In the genomic region with DNA sequence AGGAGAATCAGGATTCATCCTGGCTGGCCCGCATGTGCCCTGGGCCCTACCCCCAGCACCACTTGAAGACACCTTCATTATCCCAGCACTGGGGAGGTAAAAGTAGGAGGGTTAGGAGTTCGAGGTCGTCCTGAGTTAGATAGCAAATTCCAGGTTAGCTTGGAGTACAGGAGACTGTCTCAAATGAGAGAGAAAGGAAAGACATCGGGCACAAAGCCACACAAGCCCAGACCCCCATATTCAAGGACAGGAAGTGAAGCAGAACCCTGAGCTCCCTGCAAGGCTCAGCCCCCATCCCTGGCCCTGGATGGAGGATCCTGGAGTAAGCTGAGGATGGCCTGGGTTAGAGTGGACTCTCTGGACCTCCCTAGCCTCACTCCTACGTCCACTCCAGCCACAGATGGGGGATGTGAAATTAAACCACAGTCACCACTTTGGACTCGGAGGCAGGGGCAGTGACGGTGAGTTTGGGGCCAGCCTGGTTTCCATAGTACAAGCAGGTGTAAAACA, we compare ENCODE assay signal across 9 mouse cellular contexts. TPM values are rescaled to one million over a fixed set of nuclear protein-coding genes. Genes with fewer than 3 reads are reported as not detected.
DNase-seq lines count a peak whose midpoint lies in the region; ATAC-seq and TF ChIP-seq lines count a peak whose summit lies in the region.
"Had no signal": no experiment of that assay in that cellular context is flagged by ENCODE, and none has a peak within 500 bp of the region (broad histone marks: within the 10 kb centered on the region; RNA-seq: fewer than 3 reads in every experiment).

No protein-coding gene starts in this region.

- H3K27me3 ChIP-seq in kidney, postnatal 0 days (ENCODE audit: insufficient read depth, low read length) = no peaks in the 10 kb centered on the region
- H3K27me3 ChIP-seq in embryonic facial prominence, embryonic 12.5 days = no peaks in the 10 kb centered on the region
- no peaks in the 10 kb centered on the region for H3K27me3 ChIP-seq in intestine, embryonic 14.5 days (replicated peaks; ENCODE audit: control insufficient read depth, insufficient read depth, low read length)
- peaks cover 3% of the 10 kb centered on the region; the same call in 1 of the 2 replicates for H3K27me3 ChIP-seq in midbrain, postnatal 0 days (ENCODE audit: insufficient read depth, low read length)

- TF ChIP-seq CTCF in kidney, postnatal 0 days (IDR thresholded peaks at IDR 0.05; ENCODE audit: low read depth) = no peak
- TF ChIP-seq CTCF in midbrain, postnatal 0 days (IDR thresholded peaks at IDR 0.05) = no peak

- H3K4me2 ChIP-seq in kidney, postnatal 0 days (ENCODE audit: low read length) = peak overlapping the region; percentile 50
- peak overlapping the region; percentile 42 for H3K4me2 ChIP-seq in embryonic facial prominence, embryonic 12.5 days (replicated peaks)
- H3K4me2 ChIP-seq in intestine, embryonic 14.5 days (ENCODE audit: low read length) = peak overlapping the region; percentile 54
- H3K4me2 ChIP-seq in midbrain, postnatal 0 days (ENCODE audit: low read depth, low read length, poor library complexity, severe bottlenecking) = peak overlapping the region; percentile 81

- H3K36me3 ChIP-seq in kidney, postnatal 0 days (ENCODE audit: insufficient read depth, low read length) = no peaks in the 10 kb centered on the region
- no peaks in the 10 kb centered on the region for H3K36me3 ChIP-seq in embryonic facial prominence, embryonic 12.5 days
- H3K36me3 ChIP-seq in intestine, embryonic 14.5 days (ENCODE audit: control insufficient read depth, insufficient read depth, low read length) = no peaks in the 10 kb centered on the region
- no peaks in the 10 kb centered on the region for H3K36me3 ChIP-seq in midbrain, postnatal 0 days (ENCODE audit: insufficient read depth, low read length)

- H3K27ac ChIP-seq in kidney, postnatal 0 days = no peak overlapping the region
- H3K27ac ChIP-seq in embryonic facial prominence, embryonic 12.5 days = peak overlapping the region; percentile 63; the same call in 1 of the 2 replicates
- peak overlapping the region; percentile 27; the same call in 1 of the 2 replicates for H3K27ac ChIP-seq in intestine, embryonic 14.5 days (ENCODE audit: low read depth)
- H3K27ac ChIP-seq in midbrain, postnatal 0 days (ENCODE audit: low read depth, low read length) = no peak overlapping the region

- peak overlapping the region; percentile 9; the same call in 1 of the 2 replicates for H3K4me3 ChIP-seq in kidney, postnatal 0 days (replicated peaks; ENCODE audit: low read depth, low read length)
- no peak overlapping the region for H3K4me3 ChIP-seq in embryonic facial prominence, embryonic 12.5 days
- H3K4me3 ChIP-seq in intestine, embryonic 14.5 days (ENCODE audit: low read depth, low read length) = 0 out of 2 replicates have a peak overlapping the region, but pooled peaks have one; percentile 17
- no peak overlapping the region for H3K4me3 ChIP-seq in midbrain, postnatal 0 days (ENCODE audit: low read depth, low read length)

- no peak for ATAC-seq in kidney, postnatal 0 days (replicated peaks; ENCODE audit: low FRiP score, low read depth)
- ATAC-seq in embryonic facial prominence, embryonic 12.5 days (ENCODE audit: insufficient number of reproducible peaks, insufficient read depth, low FRiP score, low TSS enrichment) = 0 out of 2 replicates have a peak, but pooled peaks have one; percentile 17
- no peak for ATAC-seq in intestine, embryonic 14.5 days (replicated peaks; ENCODE audit: low FRiP score, low TSS enrichment, low read depth)
- ATAC-seq in midbrain, postnatal 0 days (ENCODE audit: low FRiP score) = no peak

- no peak for DNase-seq in kidney, postnatal 0 days (ENCODE audit: low spot score)
- DNase-seq in kidney, adult 9 months = no peak
- no peak for DNase-seq in intestine, embryonic 14.5 days (ENCODE audit: low spot score)
- no peak for DNase-seq in midbrain, postnatal 0 days (ENCODE audit: low spot score)
- DNase-seq in natural killer cell, adult 2 months (ENCODE audit: low spot score in 2 of 2) = no peak
- no peak for DNase-seq in cerebellum, postnatal 4 days (ENCODE audit: low spot score in 2 of 2)
- no peak for DNase-seq in gastrocnemius, postnatal 10 days

- H3K9me3 ChIP-seq in kidney, postnatal 0 days (replicated peaks; ENCODE audit: low read length) = no peaks in the 10 kb centered on the region
- no peaks in the 10 kb centered on the region for H3K9me3 ChIP-seq in embryonic facial prominence, embryonic 12.5 days
- no peaks in the 10 kb centered on the region for H3K9me3 ChIP-seq in intestine, embryonic 14.5 days (ENCODE audit: control insufficient read depth, low read length)
- H3K9me3 ChIP-seq in midbrain, postnatal 0 days (ENCODE audit: low read length) = no peaks in the 10 kb centered on the region

- WGBS in kidney, postnatal 0 days = 18% methylated on average over 7 of the region's 7 CpGs
- 11% methylated on average over 7 of the region's 7 CpGs for WGBS in embryonic facial prominence, embryonic 12.5 days
- WGBS in intestine, embryonic 14.5 days = 27% methylated on average over 7 of the region's 7 CpGs
- 12% methylated on average over 7 of the region's 7 CpGs for WGBS in midbrain, postnatal 0 days

- peaks cover 35% of the 10 kb centered on the region for H3K4me1 ChIP-seq in kidney, postnatal 0 days (replicated peaks; ENCODE audit: insufficient read depth, low read length)
- H3K4me1 ChIP-seq in embryonic facial prominence, embryonic 12.5 days = peaks cover 54% of the 10 kb centered on the region
- H3K4me1 ChIP-seq in intestine, embryonic 14.5 days (replicated peaks; ENCODE audit: control insufficient read depth, insufficient read depth, low read length) = peaks cover 40% of the 10 kb centered on the region
- H3K4me1 ChIP-seq in midbrain, postnatal 0 days (ENCODE audit: insufficient read depth, low read length) = peaks cover 15% of the 10 kb centered on the region; the same call in 1 of the 2 replicates

- 0 out of 2 replicates have a peak overlapping the region, but pooled peaks have one; percentile 14 for H3K9ac ChIP-seq in kidney, postnatal 0 days (ENCODE audit: low read depth, low read length)
- H3K9ac ChIP-seq in embryonic facial prominence, embryonic 12.5 days = 0 out of 2 replicates have a peak overlapping the region, but pooled peaks have one; percentile 17
- H3K9ac ChIP-seq in intestine, embryonic 14.5 days (ENCODE audit: low read length) = no peak overlapping the region; the same call in 1 of the 2 replicates
- H3K9ac ChIP-seq in midbrain, postnatal 0 days (replicated peaks; ENCODE audit: low read length, poor library complexity, severe bottlenecking) = no peak overlapping the region

RNA-seq across cellular contexts. Expression of a gene that starts 0.6 kb away (rescaled TPM):
- polyA plus RNA-seq in kidney, postnatal 0 days (2015; fragmentation: Nextera tagmentation; extraction: Ambion mirVana) = 7.3 and 9.4 TPM in 2 replicates
- polyA plus RNA-seq in embryonic facial prominence, embryonic 12.5 days (2016; fragmentation: Nextera tagmentation; extraction: Ambion mirVana) = 14.4 and 16.2 TPM in 2 replicates
- 15.0 and 21.3 TPM in 2 replicates for polyA plus RNA-seq in intestine, embryonic 14.5 days (2014; fragmentation: Nextera tagmentation; extraction: Ambion mirVana)
- 8.4 and 13.3 TPM in 2 replicates for total RNA-seq in midbrain, postnatal 0 days (2014; rRNA removed)
- polyA plus RNA-seq in midbrain, postnatal 0 days (2015; fragmentation: Nextera tagmentation; extraction: Ambion mirVana) = 4.7 and 7.5 TPM in 2 replicates
- total RNA-seq in gastrocnemius, postnatal 10 days (2021) = 1 to 10 TPM; 2.2 to 3.1 TPM
- total RNA-seq: monocyte, adult 5-6 weeks had no signal

RNA-seq across cellular contexts. Expression of a gene that starts 4.6 kb away (rescaled TPM):
- 0.33 and 0.37 TPM in 2 replicates for polyA plus RNA-seq in kidney, postnatal 0 days (2015; fragmentation: Nextera tagmentation; extraction: Ambion mirVana)
- 1.6 and 1.7 TPM in 2 replicates for polyA plus RNA-seq in embryonic facial prominence, embryonic 12.5 days (2016; fragmentation: Nextera tagmentation; extraction: Ambion mirVana)
- polyA plus RNA-seq in intestine, embryonic 14.5 days (2014; fragmentation: Nextera tagmentation; extraction: Ambion mirVana) = 0.61 and 1.5 TPM in 2 replicates
- total RNA-seq in midbrain, postnatal 0 days (2014; rRNA removed) = 1.2 and 2.6 TPM in 2 replicates
- 0.80 and 1.6 TPM in 2 replicates for polyA plus RNA-seq in midbrain, postnatal 0 days (2015; fragmentation: Nextera tagmentation; extraction: Ambion mirVana)
- 1 to 10 TPM; 1.6 to 1.8 TPM for total RNA-seq in gastrocnemius, postnatal 10 days (2021)

RNA-seq across cellular contexts. Expression of a gene that starts 26.1 kb away (rescaled TPM):
- 27.0 and 27.5 TPM in 2 replicates for polyA plus RNA-seq in kidney, postnatal 0 days (2015; fragmentation: Nextera tagmentation; extraction: Ambion mirVana)
- 55.1 and 55.5 TPM in 2 replicates for polyA plus RNA-seq in embryonic facial prominence, embryonic 12.5 days (2016; fragmentation: Nextera tagmentation; extraction: Ambion mirVana)
- polyA plus RNA-seq in intestine, embryonic 14.5 days (2014; fragmentation: Nextera tagmentation; extraction: Ambion mirVana) = 34.1 and 39.2 TPM in 2 replicates
- 25.0 and 33.8 TPM in 2 replicates for total RNA-seq in midbrain, postnatal 0 days (2014; rRNA removed)
- 41.0 and 42.6 TPM in 2 replicates for polyA plus RNA-seq in midbrain, postnatal 0 days (2015; fragmentation: Nextera tagmentation; extraction: Ambion mirVana)
- total RNA-seq in gastrocnemius, postnatal 10 days (2021) = 1 to 10 TPM; 7.3 to 9.7 TPM

RNA-seq across cellular contexts. Expression of a gene that starts 26.9 kb away (rescaled TPM):
- polyA plus RNA-seq in kidney, postnatal 0 days (2015; fragmentation: Nextera tagmentation; extraction: Ambion mirVana) = 10.2 and 10.7 TPM in 2 replicates
- polyA plus RNA-seq in embryonic facial prominence, embryonic 12.5 days (2016; fragmentation: Nextera tagmentation; extraction: Ambion mirVana) = 12.2 and 13.5 TPM in 2 replicates
- polyA plus RNA-seq in intestine, embryonic 14.5 days (2014; fragmentation: Nextera tagmentation; extraction: Ambion mirVana) = 4.7 and 6.4 TPM in 2 replicates
- total RNA-seq in midbrain, postnatal 0 days (2014; rRNA removed) = 93.1 and 100 TPM in 2 replicates
- polyA plus RNA-seq in midbrain, postnatal 0 days (2015; fragmentation: Nextera tagmentation; extraction: Ambion mirVana) = 14.6 and 14.9 TPM in 2 replicates
- total RNA-seq in gastrocnemius, postnatal 10 days (2021) = 10 to 100 TPM; 13.0 to 18.4 TPM

RNA-seq across cellular contexts. Expression of a gene that starts 27.1 kb away (rescaled TPM):
- polyA plus RNA-seq in kidney, postnatal 0 days (2015; fragmentation: Nextera tagmentation; extraction: Ambion mirVana) = 29.2 and 30.8 TPM in 2 replicates
- polyA plus RNA-seq in embryonic facial prominence, embryonic 12.5 days (2016; fragmentation: Nextera tagmentation; extraction: Ambion mirVana) = 59.2 and 71.1 TPM in 2 replicates
- polyA plus RNA-seq in intestine, embryonic 14.5 days (2014; fragmentation: Nextera tagmentation; extraction: Ambion mirVana) = 15.8 and 17.8 TPM in 2 replicates
- total RNA-seq in midbrain, postnatal 0 days (2014; rRNA removed) = 31.2 and 35.6 TPM in 2 replicates
- 56.8 and 57.3 TPM in 2 replicates for polyA plus RNA-seq in midbrain, postnatal 0 days (2015; fragmentation: Nextera tagmentation; extraction: Ambion mirVana)
- total RNA-seq in gastrocnemius, postnatal 10 days (2021) = 1 to 10 TPM; 4.4 to 9.4 TPM

Comparison
In these comparisons a context has a peak if more than half of its experiments do, and no peak if none do; other contexts are left out.
1. H3K27ac ChIP-seq: peak in embryonic facial prominence, embryonic 12.5 days (single experiment) and intestine, embryonic 14.5 days (single experiment); none in kidney, postnatal 0 days (single experiment) and midbrain, postnatal 0 days (single experiment).
2. H3K4me3 ChIP-seq: peak in kidney, postnatal 0 days (single experiment) and intestine, embryonic 14.5 days (single experiment); none in embryonic facial prominence, embryonic 12.5 days (single experiment) and midbrain, postnatal 0 days (single experiment).
3. H3K9ac ChIP-seq: peak in kidney, postnatal 0 days (single experiment) and embryonic facial prominence, embryonic 12.5 days (single experiment); none in intestine, embryonic 14.5 days (single experiment) and midbrain, postnatal 0 days (single experiment).
4. Peak in every context shown above with its lines, with median percentiles within 50 percentile points of each other: H3K4me2 ChIP-seq.